10 mouse cellular contexts compared by ENCODE assay signal in genomic region chr15:92321959-92322358, GRCm38 (mm10).
"Had no signal": no experiment of that assay in that cellular context is flagged by ENCODE, and none has a peak within 500 bp of the region (broad histone marks: within the 10 kb centered on the region; RNA-seq: fewer than 3 reads in every experiment).

No protein-coding gene starts in this region.

- DNase-seq: kidney, adult 2 months; kidney, postnatal 25 days; liver; lung, adult 18-20 months; lung, postnatal 10 days; lung, postnatal 36 days; retina, postnatal 1 day; thymus, adult 2 months; thymus, postnatal 14 days; thymus, postnatal 4 days had no signal
